Mouse (Mus musculus) kidney, adult 2 months (tissue): ENCODE measurements at regions not wholly inside any gene's neighbourhood (a gene's known extent, or its start where the extent isn't known, plus 50 kb on each side); places are given as distances from the start of the nearest gene placed in this dataset.

Source experiments
- CTCF ChIP-seq: fragments of 200-500 bp; conservative IDR thresholded peaks from 2 replicates; pipeline ENCODE4 v1.5.1; 2011; ENCODE audit warnings: low read depth, mild to moderate bottlenecking, control low read depth, low read length, moderate library complexity, mixed read lengths; ENCODE audit not compliant: insufficient read depth, insufficient read length
- POLR2A ChIP-seq: fragments of 200-500 bp; IDR thresholded peaks from one replicate; pipeline ENCODE4 v1.6.1; 2011; ENCODE audit warnings: low read depth, low read length, control low read depth

GRCm38 (mm10) chr3:124241734-124242006 is 79.0 kb upstream of the Tram1l1 start:
- TF ChIP-seq POLR2A, result no peak
- TF ChIP-seq CTCF, result no peak
